Mouse (Mus musculus): ENCODE measurements around the gene Gdpd3. TPM values are rescaled to one million over a fixed set of nuclear protein-coding genes. Genes with fewer than 3 reads are reported as not detected.

Gene Gdpd3
- polyA plus RNA-seq, 1 experiment from 2014 or later = 0.87 TPM

DNA sequence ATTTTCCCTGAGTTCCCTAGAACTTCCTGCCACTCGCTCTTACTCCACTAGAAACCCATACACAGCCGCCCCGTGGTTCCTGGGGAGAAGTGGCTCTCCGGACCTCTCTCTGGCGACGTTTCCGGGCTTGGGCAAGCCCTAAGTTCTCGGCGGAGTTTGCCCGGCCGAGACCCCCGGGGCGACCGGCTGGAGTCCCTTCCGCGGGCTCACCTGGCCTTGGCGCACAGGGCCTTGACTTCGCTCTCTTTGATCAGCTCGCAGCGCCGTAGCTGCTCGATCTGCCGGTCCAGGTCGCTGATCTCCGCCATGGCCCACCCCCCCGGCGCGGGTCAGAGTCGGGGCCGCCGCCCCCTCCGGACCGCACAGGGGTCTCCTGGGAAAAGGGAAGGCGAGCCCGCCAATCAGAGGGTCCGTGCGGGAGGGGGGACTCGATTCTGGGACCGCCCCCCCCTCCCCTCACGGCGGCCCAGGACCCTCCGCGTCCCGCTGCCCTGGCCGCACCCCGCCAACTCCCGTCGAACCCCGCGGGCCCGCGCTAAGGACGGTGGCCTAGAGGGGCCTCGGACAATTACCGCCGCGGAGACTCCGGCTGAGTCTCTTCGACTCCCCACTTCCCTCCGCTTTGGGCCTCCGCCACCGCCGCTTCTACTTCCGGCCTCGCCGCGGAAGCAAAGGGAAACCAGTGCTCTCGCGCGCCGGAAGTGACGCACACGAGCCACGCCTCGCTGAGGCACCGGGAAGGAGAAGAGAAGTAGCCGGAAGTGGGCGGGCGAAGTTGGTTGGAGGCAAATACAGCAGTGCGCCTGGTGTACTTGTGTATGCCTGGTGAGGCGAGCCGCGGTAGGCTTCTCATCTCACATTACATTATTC, 26.0 kb downstream of the Gdpd3 start, which contains the start of gene Ppp4c:
TSS of gene Ppp4c (minus strand) at position 646 of the 870 bp plus-strand sequence.
- H3K36me3 ChIP-seq = peaks cover 66% of the 10 kb centered on the region
- peaks cover 47% of the 10 kb centered on the region for H3K4me1 ChIP-seq (replicated peaks)
- H3K9ac ChIP-seq = peak within 1 kb of the TSS; percentile 94
- peak within 1 kb of the TSS; percentile 76 for H3K4me2 ChIP-seq
- peak within 1 kb of the TSS; percentile 85 for H3K4me3 ChIP-seq
- ATAC-seq (ENCODE audit: insufficient number of reproducible peaks, low FRiP score) = peak; percentile 93
- no peaks in the 10 kb centered on the region for H3K9me3 ChIP-seq (replicated peaks)
- under 1% methylated on average over 72 of the region's 83 CpGs for WGBS
- H3K27ac ChIP-seq (ENCODE audit: poor library complexity, severe bottlenecking) = peak within 1 kb of the TSS; percentile 92
- no peaks in the 10 kb centered on the region for H3K27me3 ChIP-seq (replicated peaks)

- WGBS = 16% methylated on average over 11 of the region's 11 CpGs
- Histone ChIP-seq H3K9ac (peak overlapping the region; percentile 94), H3K4me2 (peak overlapping the region; percentile 76), H3K27ac (ENCODE audit: poor library complexity, severe bottlenecking) (peak overlapping the region; percentile 92), H3K36me3 (peaks cover 65% of the 10 kb centered on the region), H3K9me3 (replicated peaks) (no peaks in the 10 kb centered on the region), H3K4me1 (replicated peaks) (peaks cover 55% of the 10 kb centered on the region), H3K4me3 (peak overlapping the region; percentile 85), H3K27me3 (replicated peaks) (no peaks in the 10 kb centered on the region)
- peak; percentile 7; the same call in 1 of the 2 replicates for ATAC-seq (ENCODE audit: insufficient number of reproducible peaks, low FRiP score)
Observed at GRCm38 (mm10) chr7:126792721-126793443, 26.7 kb downstream of the Gdpd3 start.

DNA sequence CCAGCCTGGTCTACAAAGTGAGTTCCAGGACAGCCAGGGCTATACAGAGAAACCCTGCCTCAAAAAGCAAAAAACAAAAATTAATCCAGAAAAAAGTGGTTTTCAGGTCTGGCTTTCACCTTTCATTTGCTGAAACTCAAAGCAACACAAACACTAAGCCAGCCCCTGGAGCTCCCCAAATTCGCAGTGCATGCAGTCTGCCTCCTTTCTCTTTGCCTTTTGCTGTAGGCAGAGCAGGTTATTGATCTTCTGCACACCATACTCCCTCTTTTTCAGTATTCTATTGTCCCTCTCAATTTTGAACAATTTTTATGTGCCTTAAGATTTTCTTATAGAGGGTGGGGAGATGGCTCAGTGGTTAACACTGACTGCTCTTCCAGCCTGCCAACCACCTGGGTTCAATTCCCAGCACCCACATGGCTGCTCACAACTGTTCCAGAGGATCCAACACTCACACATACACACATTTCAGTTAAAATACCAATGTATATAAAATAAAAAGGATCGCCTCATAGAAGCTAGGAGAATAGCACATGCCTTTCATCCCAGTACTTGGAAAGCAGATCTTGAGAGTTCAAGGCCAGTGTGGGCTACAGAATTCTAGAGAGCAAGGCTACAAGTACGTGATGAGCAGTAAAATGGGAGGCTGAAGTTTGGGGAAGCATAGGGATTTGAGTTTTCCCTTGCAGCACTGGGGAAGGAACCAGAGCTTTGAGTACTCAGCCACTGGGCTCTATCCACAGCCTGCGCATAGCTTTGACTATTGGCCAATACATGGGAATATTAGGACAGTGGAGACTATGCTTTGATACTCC, 27.5 kb downstream of the Gdpd3 start:
- Histone ChIP-seq H3K9me3 (replicated peaks) (no peaks in the 10 kb centered on the region), H3K27me3 (replicated peaks) (no peaks in the 10 kb centered on the region), H3K4me3 (no peak overlapping the region), H3K36me3 (peaks cover 57% of the 10 kb centered on the region), H3K4me2 (peak overlapping the region; percentile 76; the same call in 1 of the 2 replicates), H3K27ac (ENCODE audit: poor library complexity, severe bottlenecking) (no peak overlapping the region), H3K9ac (no peak overlapping the region; the same call in 1 of the 2 replicates), H3K4me1 (replicated peaks) (peaks cover 55% of the 10 kb centered on the region)
- WGBS = 64% methylated on average over 4 of the region's 4 CpGs
- ATAC-seq (ENCODE audit: insufficient number of reproducible peaks, low FRiP score) = no peak

- Histone ChIP-seq H3K36me3 (peaks cover 51% of the 10 kb centered on the region), H3K9ac (no peak overlapping the region), H3K27ac (ENCODE audit: poor library complexity, severe bottlenecking) (no peak overlapping the region), H3K4me3 (no peak overlapping the region), H3K4me2 (no peak overlapping the region), H3K27me3 (replicated peaks) (no peaks in the 10 kb centered on the region), H3K4me1 (replicated peaks) (peaks cover 53% of the 10 kb centered on the region), H3K9me3 (replicated peaks) (no peaks in the 10 kb centered on the region)
- WGBS = 53% methylated on average over 4 of the region's 4 CpGs
- ATAC-seq (ENCODE audit: insufficient number of reproducible peaks, low FRiP score) = no peak
Observed at GRCm38 (mm10) chr7:126794271-126794605, 28.1 kb downstream of the Gdpd3 start.

DNA sequence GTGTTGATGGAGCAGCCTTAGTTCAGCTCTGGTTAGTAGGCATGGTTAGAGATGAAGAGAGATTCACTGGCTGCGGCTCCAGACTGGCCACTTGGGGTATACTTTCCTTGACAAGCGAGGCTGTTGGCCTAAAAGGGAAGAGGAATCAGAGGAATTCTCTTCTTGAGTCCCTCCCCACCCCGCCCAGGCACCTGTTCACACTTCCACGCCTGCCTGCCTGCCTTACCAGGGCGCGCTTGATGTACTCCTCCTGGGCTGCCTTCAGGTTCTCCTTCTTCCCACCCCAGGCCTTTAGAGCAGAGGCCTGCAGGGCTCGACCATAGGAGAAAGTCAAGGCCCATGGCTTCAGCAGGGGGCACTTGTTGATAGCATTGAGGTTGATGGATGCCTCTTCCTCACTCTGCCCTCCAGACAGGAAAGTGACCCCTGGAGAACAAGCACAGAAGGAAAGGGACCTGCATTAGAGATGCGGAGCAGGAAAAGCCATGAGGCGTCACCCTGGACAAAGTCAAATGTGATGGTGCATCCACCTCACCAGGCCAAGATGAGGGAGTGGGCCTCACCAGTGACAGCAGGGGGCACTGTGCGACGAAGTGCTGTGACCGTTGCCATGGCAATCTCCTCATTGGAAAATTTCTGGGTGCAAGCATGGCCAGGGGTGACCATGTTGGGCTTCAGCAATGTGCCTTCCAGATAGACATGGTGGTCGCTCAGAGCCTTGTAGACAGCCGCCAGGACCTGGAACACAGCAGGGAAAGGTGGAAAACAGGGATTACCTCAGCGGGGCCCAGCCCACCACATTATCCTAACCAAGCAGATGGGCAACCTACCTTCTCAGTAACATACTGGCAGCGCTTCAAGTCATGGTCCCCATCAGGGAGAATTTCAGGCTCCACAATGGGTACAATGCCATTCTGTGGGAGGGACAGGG, 29.5 kb downstream of the Gdpd3 start:
- Histone ChIP-seq H3K4me3 (peak overlapping the region; percentile 89), H3K9me3 (replicated peaks) (no peaks in the 10 kb centered on the region), H3K9ac (no peak overlapping the region), H3K4me2 (peak overlapping the region; percentile 94; the same call in 1 of the 2 replicates), H3K27me3 (replicated peaks) (no peaks in the 10 kb centered on the region), H3K4me1 (replicated peaks) (peaks cover 59% of the 10 kb centered on the region), H3K36me3 (peaks cover 39% of the 10 kb centered on the region), H3K27ac (ENCODE audit: poor library complexity, severe bottlenecking) (no peak overlapping the region)
- 79% methylated on average over 16 of the region's 16 CpGs for WGBS
- ATAC-seq (ENCODE audit: insufficient number of reproducible peaks, low FRiP score) = no peak

GRCm38 (mm10) chr7:126796350-126796932, 30.3 kb downstream of the Gdpd3 start:
- Histone ChIP-seq H3K9ac (peak overlapping the region; percentile 98), H3K4me3 (peak overlapping the region; percentile 89), H3K36me3 (peaks cover 39% of the 10 kb centered on the region), H3K27me3 (replicated peaks) (no peaks in the 10 kb centered on the region), H3K4me2 (peak overlapping the region; percentile 94), H3K27ac (ENCODE audit: poor library complexity, severe bottlenecking) (0 out of 2 replicates have a peak overlapping the region, but pooled peaks have one; percentile 100), H3K4me1 (replicated peaks) (peaks cover 60% of the 10 kb centered on the region), H3K9me3 (replicated peaks) (no peaks in the 10 kb centered on the region)
- ATAC-seq (ENCODE audit: insufficient number of reproducible peaks, low FRiP score) = no peak
- WGBS = 73% methylated on average over 8 of the region's 8 CpGs

DNA sequence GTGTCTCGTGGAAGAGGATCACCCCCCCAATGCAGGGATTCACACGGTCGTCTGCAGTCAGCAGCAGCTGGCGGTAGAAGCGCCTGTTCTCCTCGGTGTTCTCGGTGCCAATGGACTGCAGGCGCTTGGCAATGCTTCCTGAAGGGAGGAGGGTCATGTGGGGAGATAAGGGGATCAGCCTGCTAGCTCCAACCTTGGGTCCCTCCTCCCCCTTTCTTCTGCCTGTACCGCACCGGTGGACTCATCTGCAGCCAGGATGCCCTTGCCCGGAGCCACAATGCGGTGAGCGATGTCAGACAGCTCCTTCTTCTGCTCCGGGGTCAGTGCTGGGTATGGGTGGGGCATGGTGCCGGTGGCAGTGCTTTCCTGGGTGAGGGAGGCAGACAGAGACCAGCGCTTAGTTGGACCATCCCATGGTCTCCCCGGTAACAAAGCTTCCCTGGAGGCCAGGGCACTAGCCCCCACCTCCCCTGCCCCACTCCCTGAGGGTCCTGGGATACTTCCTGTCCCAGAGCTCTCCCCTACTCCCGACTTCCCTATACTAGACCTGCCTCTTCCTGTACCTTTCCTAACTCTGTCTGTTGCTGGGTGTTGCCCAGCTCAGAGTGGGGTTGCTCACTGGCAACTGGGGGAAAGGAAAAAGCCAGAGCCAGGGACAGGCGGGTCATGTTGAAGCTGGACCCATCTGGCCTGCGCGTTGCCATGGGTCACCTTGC, 31.4 kb downstream of the Gdpd3 start, which contains the start of gene Fam57b:
TSS of gene Fam57b (plus strand) at position 258 of the 716 bp plus-strand sequence.
- H3K36me3 ChIP-seq = peaks cover 39% of the 10 kb centered on the region
- no peaks in the 10 kb centered on the region for H3K27me3 ChIP-seq (replicated peaks)
- peak within 1 kb of the TSS; percentile 89 for H3K4me3 ChIP-seq
- peak within 1 kb of the TSS; percentile 94 for H3K4me2 ChIP-seq
- H3K9ac ChIP-seq = peak within 1 kb of the TSS; percentile 98
- no peaks in the 10 kb centered on the region for H3K9me3 ChIP-seq (replicated peaks)
- 10% methylated on average over 21 of the region's 21 CpGs for WGBS
- 0 out of 2 replicates have a peak, but pooled peaks have one; percentile 7 for ATAC-seq (ENCODE audit: insufficient number of reproducible peaks, low FRiP score)
- peaks cover 60% of the 10 kb centered on the region for H3K4me1 ChIP-seq (replicated peaks)
- peak within 1 kb of the TSS; percentile 100 for H3K27ac ChIP-seq (ENCODE audit: poor library complexity, severe bottlenecking)

- under 1% methylated on average over 40 of the region's 40 CpGs for WGBS
- Histone ChIP-seq H3K9ac (peak overlapping the region; percentile 98), H3K36me3 (peaks cover 39% of the 10 kb centered on the region), H3K4me3 (peak overlapping the region; percentile 89), H3K4me1 (replicated peaks) (peaks cover 52% of the 10 kb centered on the region), H3K27me3 (replicated peaks) (no peaks in the 10 kb centered on the region), H3K27ac (ENCODE audit: poor library complexity, severe bottlenecking) (peak overlapping the region; percentile 100), H3K9me3 (replicated peaks) (no peaks in the 10 kb centered on the region), H3K4me2 (peak overlapping the region; percentile 94)
- peak; percentile 38 for ATAC-seq (ENCODE audit: insufficient number of reproducible peaks, low FRiP score)
Observed at GRCm38 (mm10) chr7:126798127-126799049, 32.3 kb downstream of the Gdpd3 start.
